Mouse (Mus musculus): ENCODE data around the gene Cyb5rl.
"Not testable (repeated sequence)": the region's sequence is repeated elsewhere in the genome, so short reads cannot be mapped to it uniquely, and the experiment has no call there.

Gene Cyb5rl

GRCm38 (mm10) chr4:107109181-107109580 lies 42.4 kb downstream of the Cyb5rl start:
- in situ Hi-C loops (cut with MseI, MboI), result not testable (repeated sequence)

- in situ Hi-C loops (cut with MseI, MboI), result no loop called here
Measured at GRCm38 (mm10) chr4:107114278-107114677, 47.5 kb downstream of the Cyb5rl start.

- in situ Hi-C loops (cut with MseI, MboI), result no loop called here
Measured at GRCm38 (mm10) chr4:107117741-107118385, 51.1 kb downstream of the Cyb5rl start.

- in situ Hi-C loops (cut with MseI, MboI), result no loop called here
Measured at GRCm38 (mm10) chr4:107119056-107119455, 52.3 kb downstream of the Cyb5rl start.

GRCm38 (mm10) chr4:107120676-107121075 lies 53.9 kb downstream of the Cyb5rl start:
- in situ Hi-C loops (cut with MseI, MboI), result no loop called here

GRCm38 (mm10) chr4:107121165-107121943 lies 54.6 kb downstream of the Cyb5rl start:
- in situ Hi-C loops (cut with MseI, MboI), result no loop called here

- in situ Hi-C loops (cut with MseI, MboI), result no loop called here
Measured at GRCm38 (mm10) chr4:107124376-107124775, 57.6 kb downstream of the Cyb5rl start.

GRCm38 (mm10) chr4:107125101-107125500 lies 58.3 kb downstream of the Cyb5rl start:
- in situ Hi-C loops (cut with MseI, MboI), result no loop called here

GRCm38 (mm10) chr4:107126389-107126788 lies 59.6 kb downstream of the Cyb5rl start:
- in situ Hi-C loops (cut with MseI, MboI), result no loop called here

- in situ Hi-C loops (cut with MseI, MboI), result no loop called here
Measured at GRCm38 (mm10) chr4:107126891-107127524, 60.2 kb downstream of the Cyb5rl start.

GRCm38 (mm10) chr4:107127901-107128669 lies 61.3 kb downstream of the Cyb5rl start:
- in situ Hi-C loops (cut with MseI, MboI), result no loop called here

- in situ Hi-C loops (cut with MseI, MboI), result no loop called here
Measured at GRCm38 (mm10) chr4:107129373-107129772, 62.6 kb downstream of the Cyb5rl start.

- in situ Hi-C loops (cut with MseI, MboI), result no loop called here
Measured at GRCm38 (mm10) chr4:107130534-107130933, 63.7 kb downstream of the Cyb5rl start.

GRCm38 (mm10) chr4:107134891-107135290 lies 68.1 kb downstream of the Cyb5rl start:
- in situ Hi-C loops (cut with MseI, MboI), result no loop called here

GRCm38 (mm10) chr4:107135663-107136062 lies 68.9 kb downstream of the Cyb5rl start:
- in situ Hi-C loops (cut with MseI, MboI), result no loop called here

GRCm38 (mm10) chr4:107136531-107136930 lies 69.7 kb downstream of the Cyb5rl start:
- in situ Hi-C loops (cut with MseI, MboI), result no loop called here

Measured in mouse trophoblast stem cell (cell line).